Mouse (Mus musculus): Measurements from ENCODE around the gene Dop1a. TPM values are rescaled to one million over a fixed set of nuclear protein-coding genes. Genes with fewer than 3 reads are reported as not detected.

Gene Dop1a
- polyA plus RNA-seq, 1 experiment from 2014 or later: 10.6 TPM

DNA sequence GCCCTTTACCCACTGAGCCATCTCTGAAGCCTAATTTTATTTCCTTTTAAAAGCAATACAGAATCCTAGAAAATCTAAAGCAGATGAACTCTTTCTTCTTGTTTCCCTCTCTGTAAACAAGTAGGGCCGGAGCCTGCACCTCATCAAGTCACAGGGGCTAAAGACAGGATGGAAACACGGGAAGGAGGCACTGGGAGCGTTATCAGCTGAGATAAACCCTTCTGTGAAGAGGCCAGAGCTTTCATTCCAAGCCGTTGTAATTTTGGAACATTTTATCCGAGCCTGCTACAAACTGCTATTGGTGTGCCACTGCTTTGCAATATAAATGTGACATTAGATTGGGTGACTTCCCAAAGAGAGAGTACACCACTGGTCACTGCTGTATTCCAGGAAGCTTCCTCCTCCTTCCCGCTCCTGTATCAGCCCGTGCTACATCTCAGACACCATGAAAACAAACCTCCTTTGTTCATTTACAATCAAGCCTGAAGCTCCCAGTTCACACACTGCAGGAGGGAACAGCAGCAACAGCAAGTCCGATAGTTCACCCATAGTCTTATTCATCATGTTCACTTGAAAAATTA lies 132.9 kb downstream of the Dop1a start:
- H3K4me1 ChIP-seq: 0 out of 2 replicates have a peak, but pooled peaks cover 6% of the 10 kb centered on the region
- no peaks in the 10 kb centered on the region for H3K27me3 ChIP-seq (ENCODE audit: low read depth, poor library complexity, severe bottlenecking)
- peaks cover 4% of the 10 kb centered on the region; the same call in 1 of the 2 replicates for H3K36me3 ChIP-seq
- no peak for DNase-seq (ENCODE audit: low spot score)
- H3K9me3 ChIP-seq (replicated peaks): no peaks in the 10 kb centered on the region
- H3K27ac ChIP-seq: no peak overlapping the region
- H3K4me3 ChIP-seq: no peak overlapping the region
- 54% methylated on average over 8 of the region's 8 CpGs for WGBS

Other genes with a start within 250 kb of the Dop1a start
- 6.8 and 7.8 TPM in 2 replicates for gene Ube2cbp, start 2.2 kb upstream of the Dop1a start, polyA plus RNA-seq (2016; fragmentation: Nextera tagmentation; extraction: Ambion mirVana)
- 34.2 and 37.2 TPM in 2 replicates for gene Pgm3, start 104.7 kb downstream of the Dop1a start, polyA plus RNA-seq (2016; fragmentation: Nextera tagmentation; extraction: Ambion mirVana)
- 1.6 and 2.6 TPM in 2 replicates for gene Rwdd2a, start 104.8 kb downstream of the Dop1a start, polyA plus RNA-seq (2016; fragmentation: Nextera tagmentation; extraction: Ambion mirVana)
- 6.2 and 9.4 TPM in 2 replicates for gene Me1, start 228.8 kb downstream of the Dop1a start, polyA plus RNA-seq (2016; fragmentation: Nextera tagmentation; extraction: Ambion mirVana)

All from limb, embryonic 10.5 days (tissue).